Mouse (Mus musculus) bone marrow, adult 2 months (tissue): Measurements from ENCODE around the gene Pter.

Source experiments
- CTCF ChIP-seq: fragments of 200-500 bp; IDR thresholded peaks from 2 replicates; pipeline ENCODE4 v1.5.1; 2011; ENCODE audit warnings: low read length, control low read depth; ENCODE audit not compliant: control insufficient read depth, insufficient read depth
- POLR2A ChIP-seq: fragments of 200-500 bp; IDR thresholded peaks from 2 replicates; pipeline ENCODE4 v1.6.1; 2011; ENCODE audit warnings: low read depth, mild to moderate bottlenecking, control low read depth, low read length, borderline replicate concordance; ENCODE audit not compliant: control insufficient read depth

- no peak for TF ChIP-seq CTCF
- no peak for TF ChIP-seq POLR2A
These were observed 6.5 kb downstream of the Pter start for GRCm38 (mm10) chr2:12930338-12930737.
